Mouse (Mus musculus) G1E (cell line): ENCODE results near the gene Fancd2. TPM values are rescaled to one million over a fixed set of nuclear protein-coding genes. Genes with fewer than 3 reads are reported as not detected.

Source experiments
- ATAC-seq: 2 replicates; pipeline ENCODE4 v1.8.0; 2016; ENCODE audit warnings: mild to moderate bottlenecking; ENCODE audit not compliant: insufficient number of reproducible peaks, poor library complexity, low FRiP score, severe bottlenecking; ENCODE audit errors: extremely low read depth
- DNase-seq: peaks from one replicate; pipeline ENCODE4 v3.0.0; 2012; ENCODE audit warnings: low spot score
- H3K27me3 ChIP-seq: 2 replicates; pipeline ENCODE4 v1.6.1; 2012; ENCODE audit warnings: mild to moderate bottlenecking, low read length, inconsistent platforms; ENCODE audit not compliant: insufficient read depth
- H3K36me3 ChIP-seq: replicated peaks from 2 replicates; pipeline ENCODE3; 2012; ENCODE audit warnings: mild to moderate bottlenecking, inconsistent platforms
- H3K4me1 ChIP-seq: 2 replicates; pipeline ENCODE4 v1.6.1; 2012; ENCODE audit warnings: low read depth, low read length, inconsistent platforms, mixed read lengths; ENCODE audit not compliant: insufficient read depth
- H3K4me3 ChIP-seq: 2 replicates; pipeline ENCODE4 v1.5.1; 2012; ENCODE audit warnings: low read depth, mild to moderate bottlenecking, inconsistent platforms, low read length, moderate library complexity, mixed read lengths
- H3K9me3 ChIP-seq: replicated peaks from 2 replicates; pipeline ENCODE4 v1.6.1; 2012; ENCODE audit warnings: inconsistent platforms
- CTCF ChIP-seq: IDR thresholded peaks from 2 replicates; pipeline ENCODE4 v1.5.1; 2012; ENCODE audit warnings: low read depth, low read length, inconsistent platforms, mixed read lengths
- GATA1 ChIP-seq: IDR thresholded peaks from 2 replicates; pipeline ENCODE4 v1.6.1; 2012; ENCODE audit warnings: borderline replicate concordance, low read length, inconsistent platforms, mixed read lengths
- GATA2 ChIP-seq: IDR thresholded peaks from 2 replicates; pipeline ENCODE4 v1.6.1; 2012; ENCODE audit warnings: low read depth, low read length, inconsistent platforms, borderline replicate concordance
- POLR2AphosphoS5 ChIP-seq: IDR thresholded peaks from 2 replicates; pipeline ENCODE4 v1.6.1; 2012; ENCODE audit warnings: low read depth, low read length, inconsistent platforms; ENCODE audit not compliant: insufficient replicate concordance
- TAL1 ChIP-seq: conservative IDR thresholded peaks from 2 replicates; pipeline ENCODE4 v1.6.1; 2012; ENCODE audit warnings: low read depth, low read length, inconsistent platforms, mixed read lengths
- polyA plus RNA-seq: library from polyadenylated mRNA; stranded (reverse); fragments of >175 nt; gene quantifications from 2 replicates; pipeline ENCODE4 v1.2.3, GENCODE M21; 2012
- total RNA-seq, 2 experiments: library from RNA; stranded (forward) in 1 of 2; stranded (reverse) in 1 of 2; fragments of 200-1000 nt in 1 of 2; fragments of >200 nt in 1 of 2; fragmentation: Nextera tagmentation in 1 of 2; gene quantifications; 2 replicates each; pipeline ENCODE4 v1.2.3; 2014 to 2017

Gene Fancd2
- total and polyA plus RNA-seq, 3 experiments = 2.2 to 83.5 (median 41.1) TPM

DNA sequence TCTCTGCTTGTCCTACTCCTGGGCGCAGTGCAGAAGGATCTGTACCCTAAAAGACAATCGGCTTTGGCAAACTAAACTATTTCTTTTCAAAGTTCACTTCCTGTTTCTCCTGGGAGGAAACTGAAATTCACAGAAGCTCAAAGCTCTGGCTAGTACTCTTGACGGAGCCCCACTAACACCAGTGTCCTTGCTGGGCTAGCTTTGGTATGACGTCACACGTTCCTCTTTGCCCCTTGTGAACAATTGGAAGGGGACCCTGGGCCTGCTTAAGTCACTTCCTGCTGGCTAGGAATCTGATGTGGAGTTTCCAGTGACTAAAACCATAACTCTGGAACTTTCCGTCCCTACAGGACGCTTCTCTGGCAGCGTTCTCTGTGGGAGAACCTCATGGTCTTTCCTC lies 113.3 kb downstream of the Fancd2 start:
- Histone ChIP-seq H3K27me3 (no peaks in the 10 kb centered on the region), H3K4me1 (peaks cover 55% of the 10 kb centered on the region), H3K4me3 (no peak overlapping the region), H3K9me3 (no peaks in the 10 kb centered on the region), H3K36me3 (peaks cover 33% of the 10 kb centered on the region)
- TF ChIP-seq GATA1 (no peak), GATA2 (no peak), TAL1 (no peak), CTCF (no peak), POLR2AphosphoS5 (no peak)
- ATAC-seq (no peak), DNase-seq (no peak)

Other genes starting within 250 kb of the Fancd2 start
Only the 20 nearest of the 22 such genes appear.
- 30.4 and 56.3 TPM in 2 replicates for gene Ogg1, start 204.7 kb upstream of the Fancd2 start, total RNA-seq (2014; fragmentation: Nextera tagmentation)
- gene Ogg1, start 204.7 kb upstream of the Fancd2 start, total RNA-seq (2017) = 10.9 and 11.5 TPM in 2 replicates
- gene Ogg1, start 204.7 kb upstream of the Fancd2 start, polyA plus RNA-seq = 10.4 and 11.3 TPM in 2 replicates
- 0.98 TPM in 1 of 2 replicates, not detected in the other for gene Camk1, start 187.7 kb upstream of the Fancd2 start, total RNA-seq (2014; fragmentation: Nextera tagmentation)
- gene Camk1, start 187.7 kb upstream of the Fancd2 start, total RNA-seq (2017) = 0.82 and 1.2 TPM in 2 replicates
- gene Camk1, start 187.7 kb upstream of the Fancd2 start, polyA plus RNA-seq = 0.07 and 0.10 TPM in 2 replicates
- gene Tada3, start 153.8 kb upstream of the Fancd2 start, total RNA-seq (2014; fragmentation: Nextera tagmentation) = 33.2 and 35.2 TPM in 2 replicates
- 15.7 and 18.2 TPM in 2 replicates for gene Tada3, start 153.8 kb upstream of the Fancd2 start, total RNA-seq (2017)
- gene Tada3, start 153.8 kb upstream of the Fancd2 start, polyA plus RNA-seq = 65.3 and 88.5 TPM in 2 replicates
- gene Arpc4, start 153.6 kb upstream of the Fancd2 start, total RNA-seq (2014; fragmentation: Nextera tagmentation) = 69.7 and 96.4 TPM in 2 replicates
- gene Arpc4, start 153.6 kb upstream of the Fancd2 start, total RNA-seq (2017) = 263 and 271 TPM in 2 replicates
- 247 and 264 TPM in 2 replicates for gene Arpc4, start 153.6 kb upstream of the Fancd2 start, polyA plus RNA-seq
- gene Ttll3, start 142.4 kb upstream of the Fancd2 start, total RNA-seq (2014; fragmentation: Nextera tagmentation) = 43.3 and 47.6 TPM in 2 replicates
- 20.5 and 22.7 TPM in 2 replicates for gene Ttll3, start 142.4 kb upstream of the Fancd2 start, total RNA-seq (2017)
- gene Ttll3, start 142.4 kb upstream of the Fancd2 start, polyA plus RNA-seq = 10.2 and 15.1 TPM in 2 replicates
- 8.7 and 20.2 TPM in 2 replicates for gene Rpusd3, start 112.3 kb upstream of the Fancd2 start, total RNA-seq (2014; fragmentation: Nextera tagmentation)
- 7.7 and 8.5 TPM in 2 replicates for gene Rpusd3, start 112.3 kb upstream of the Fancd2 start, total RNA-seq (2017)
- 113 TPM in 2 replicates for gene Rpusd3, start 112.3 kb upstream of the Fancd2 start, polyA plus RNA-seq
- not detected in 2 replicates for gene Cidec, start 95.9 kb upstream of the Fancd2 start, total RNA-seq (2014; fragmentation: Nextera tagmentation)
- gene Cidec, start 95.9 kb upstream of the Fancd2 start, total RNA-seq (2017) = 0.06 and 0.27 TPM in 2 replicates
- gene Cidec, start 95.9 kb upstream of the Fancd2 start, polyA plus RNA-seq = not detected in 2 replicates
- 19.4 and 21.7 TPM in 2 replicates for gene Jagn1, start 89.1 kb upstream of the Fancd2 start, total RNA-seq (2014; fragmentation: Nextera tagmentation)
- gene Jagn1, start 89.1 kb upstream of the Fancd2 start, total RNA-seq (2017) = 12.9 and 14.0 TPM in 2 replicates
- 5.6 and 6.3 TPM in 2 replicates for gene Jagn1, start 89.1 kb upstream of the Fancd2 start, polyA plus RNA-seq
- not detected in 2 replicates for gene Il17re, start 73.2 kb upstream of the Fancd2 start, total RNA-seq (2014; fragmentation: Nextera tagmentation)
- gene Il17re, start 73.2 kb upstream of the Fancd2 start, total RNA-seq (2017) = 0.17 and 0.22 TPM in 2 replicates
- gene Il17re, start 73.2 kb upstream of the Fancd2 start, polyA plus RNA-seq = not detected in 2 replicates
- gene Il17rc, start 60.3 kb upstream of the Fancd2 start, total RNA-seq (2014; fragmentation: Nextera tagmentation) = not detected in 2 replicates
- gene Il17rc, start 60.3 kb upstream of the Fancd2 start, total RNA-seq (2017) = not detected in 2 replicates
- 0.07 and 0.17 TPM in 2 replicates for gene Il17rc, start 60.3 kb upstream of the Fancd2 start, polyA plus RNA-seq
- 8.5 and 9.9 TPM in 2 replicates for gene Creld1, start 48.4 kb upstream of the Fancd2 start, total RNA-seq (2014; fragmentation: Nextera tagmentation)
- 5.8 and 7.4 TPM in 2 replicates for gene Creld1, start 48.4 kb upstream of the Fancd2 start, total RNA-seq (2017)
- gene Creld1, start 48.4 kb upstream of the Fancd2 start, polyA plus RNA-seq = 17.3 and 19.8 TPM in 2 replicates
- gene Prrt3, start 29.8 kb upstream of the Fancd2 start, total RNA-seq (2014; fragmentation: Nextera tagmentation) = not detected in 2 replicates
- gene Prrt3, start 29.8 kb upstream of the Fancd2 start, total RNA-seq (2017) = under 0.01 and 0.12 TPM in 2 replicates
- not detected in 2 replicates for gene Prrt3, start 29.8 kb upstream of the Fancd2 start, polyA plus RNA-seq
- gene Emc3, start within 50 bp of the Fancd2 start, total RNA-seq (2014; fragmentation: Nextera tagmentation) = 54.4 and 56.1 TPM in 2 replicates
- gene Emc3, start within 50 bp of the Fancd2 start, total RNA-seq (2017) = 34.8 and 37.1 TPM in 2 replicates
- gene Emc3, start within 50 bp of the Fancd2 start, polyA plus RNA-seq = 18.8 and 22.9 TPM in 2 replicates
- not detected in 2 replicates for gene Fancd2os, start 69.0 kb downstream of the Fancd2 start, total RNA-seq (2014; fragmentation: Nextera tagmentation)
- gene Fancd2os, start 69.0 kb downstream of the Fancd2 start, total RNA-seq (2017) = 0.16 TPM in 1 of 2 replicates, not detected in the other
- gene Fancd2os, start 69.0 kb downstream of the Fancd2 start, polyA plus RNA-seq = not detected in 2 replicates
- 186 and 193 TPM in 2 replicates for gene Brk1, start 73.1 kb downstream of the Fancd2 start, total RNA-seq (2014; fragmentation: Nextera tagmentation)
- 167 and 180 TPM in 2 replicates for gene Brk1, start 73.1 kb downstream of the Fancd2 start, total RNA-seq (2017)
- 29.2 and 42.6 TPM in 2 replicates for gene Brk1, start 73.1 kb downstream of the Fancd2 start, polyA plus RNA-seq
- gene Vhl, start 92.3 kb downstream of the Fancd2 start, total RNA-seq (2014; fragmentation: Nextera tagmentation) = 9.0 and 12.5 TPM in 2 replicates
- 25.4 and 26.1 TPM in 2 replicates for gene Vhl, start 92.3 kb downstream of the Fancd2 start, total RNA-seq (2017)
- 6.4 and 7.9 TPM in 2 replicates for gene Vhl, start 92.3 kb downstream of the Fancd2 start, polyA plus RNA-seq
- gene Irak2, start 106.8 kb downstream of the Fancd2 start, total RNA-seq (2014; fragmentation: Nextera tagmentation) = 7.4 and 21.2 TPM in 2 replicates
- 10.9 and 11.7 TPM in 2 replicates for gene Irak2, start 106.8 kb downstream of the Fancd2 start, total RNA-seq (2017)
- gene Irak2, start 106.8 kb downstream of the Fancd2 start, polyA plus RNA-seq = 10.2 and 13.7 TPM in 2 replicates
- gene Tatdn2, start 165.4 kb downstream of the Fancd2 start, total RNA-seq (2014; fragmentation: Nextera tagmentation) = 20.9 and 26.3 TPM in 2 replicates
- gene Tatdn2, start 165.4 kb downstream of the Fancd2 start, total RNA-seq (2017) = 72.0 and 81.3 TPM in 2 replicates
- 33.1 and 34.5 TPM in 2 replicates for gene Tatdn2, start 165.4 kb downstream of the Fancd2 start, polyA plus RNA-seq
- gene Ghrl, start 188.2 kb downstream of the Fancd2 start, total RNA-seq (2014; fragmentation: Nextera tagmentation) = not detected in 2 replicates
- 0.76 TPM in 1 of 2 replicates, not detected in the other for gene Ghrl, start 188.2 kb downstream of the Fancd2 start, total RNA-seq (2017)
- not detected in 2 replicates for gene Ghrl, start 188.2 kb downstream of the Fancd2 start, polyA plus RNA-seq
- gene Sec13, start 209.1 kb downstream of the Fancd2 start, total RNA-seq (2014; fragmentation: Nextera tagmentation) = 71.9 and 73.3 TPM in 2 replicates
- 172 and 185 TPM in 2 replicates for gene Sec13, start 209.1 kb downstream of the Fancd2 start, total RNA-seq (2017)
- gene Sec13, start 209.1 kb downstream of the Fancd2 start, polyA plus RNA-seq = 17.7 and 30.9 TPM in 2 replicates